Mouse (Mus musculus): ENCODE measurements around the gene Sec22b.
A peak's percentile ranks its signal among the peaks of the same experiment; 100 is the strongest.

Gene Sec22b

DNA sequence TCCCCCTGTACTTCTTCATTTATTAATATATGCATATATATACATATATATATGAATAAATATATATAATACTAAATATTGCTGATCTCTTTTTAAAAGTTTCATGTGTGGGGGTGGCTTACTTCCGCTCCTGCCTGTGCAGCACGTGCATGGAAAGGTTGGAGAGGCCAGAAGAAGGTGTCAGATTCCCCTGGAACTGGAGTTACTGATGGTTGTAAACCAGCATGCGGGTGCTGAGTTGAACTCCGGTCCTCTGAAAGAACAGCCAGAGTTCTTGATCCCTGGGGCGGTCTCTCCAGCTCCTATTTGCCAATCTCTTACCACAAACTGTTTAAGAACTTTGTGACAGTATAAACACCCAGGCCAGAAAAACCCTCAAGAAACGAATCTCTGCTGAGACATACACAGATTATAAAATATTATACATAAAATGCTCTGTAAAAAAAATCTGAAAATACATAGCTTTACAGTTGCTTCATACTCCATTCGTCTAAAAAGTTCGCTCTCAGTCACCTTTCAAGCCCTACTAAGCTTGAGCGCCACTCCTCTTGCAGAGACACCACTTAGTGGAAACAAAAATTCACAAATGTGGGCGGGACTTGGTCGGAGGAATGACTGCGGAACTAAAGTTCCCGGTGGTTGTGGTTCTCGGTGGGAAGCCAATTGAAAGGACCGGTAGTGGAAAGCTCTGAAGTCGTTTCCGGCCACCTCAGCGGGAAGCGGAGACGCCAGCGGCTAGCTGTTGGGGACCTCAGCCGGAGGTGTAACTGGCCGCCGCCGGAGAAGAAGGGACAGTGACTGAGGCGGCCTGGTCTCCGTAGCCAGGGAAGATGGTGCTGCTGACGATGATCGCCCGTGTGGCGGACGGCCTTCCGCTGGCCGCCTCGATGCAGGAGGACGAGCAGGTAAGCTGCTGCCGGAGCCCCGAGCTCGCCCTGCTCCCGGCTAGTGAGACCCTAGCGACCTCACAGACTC is at the start of gene Sec22b:
Sec22b (plus strand) TSS at position 675 of the 975 bp plus-strand sequence.
- peak; percentile 96 for DNase-seq (ENCODE audit: low read depth, low spot score)

DNA sequence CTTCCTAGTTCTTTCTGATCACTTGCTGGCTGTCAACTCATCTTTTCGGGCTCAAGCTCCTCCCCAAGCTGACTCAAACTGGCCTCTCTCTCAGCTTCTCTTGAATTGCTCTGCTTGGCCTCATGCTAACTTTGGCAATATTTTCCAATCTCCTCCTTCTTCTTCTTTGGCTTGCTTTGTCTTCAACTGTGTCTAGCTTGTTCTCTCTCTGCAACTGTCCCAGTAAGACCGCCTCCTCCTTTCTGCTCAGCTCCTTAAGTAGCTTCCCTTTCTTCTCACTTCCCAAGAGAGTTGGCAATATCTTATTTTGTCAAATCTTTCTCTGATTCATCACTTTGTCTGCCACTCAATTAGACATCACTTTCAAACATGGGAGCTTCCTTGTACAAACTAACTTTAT is 49.2 kb upstream of the Sec22b start:
- no peak for DNase-seq (ENCODE audit: low read depth, low spot score)

DNA sequence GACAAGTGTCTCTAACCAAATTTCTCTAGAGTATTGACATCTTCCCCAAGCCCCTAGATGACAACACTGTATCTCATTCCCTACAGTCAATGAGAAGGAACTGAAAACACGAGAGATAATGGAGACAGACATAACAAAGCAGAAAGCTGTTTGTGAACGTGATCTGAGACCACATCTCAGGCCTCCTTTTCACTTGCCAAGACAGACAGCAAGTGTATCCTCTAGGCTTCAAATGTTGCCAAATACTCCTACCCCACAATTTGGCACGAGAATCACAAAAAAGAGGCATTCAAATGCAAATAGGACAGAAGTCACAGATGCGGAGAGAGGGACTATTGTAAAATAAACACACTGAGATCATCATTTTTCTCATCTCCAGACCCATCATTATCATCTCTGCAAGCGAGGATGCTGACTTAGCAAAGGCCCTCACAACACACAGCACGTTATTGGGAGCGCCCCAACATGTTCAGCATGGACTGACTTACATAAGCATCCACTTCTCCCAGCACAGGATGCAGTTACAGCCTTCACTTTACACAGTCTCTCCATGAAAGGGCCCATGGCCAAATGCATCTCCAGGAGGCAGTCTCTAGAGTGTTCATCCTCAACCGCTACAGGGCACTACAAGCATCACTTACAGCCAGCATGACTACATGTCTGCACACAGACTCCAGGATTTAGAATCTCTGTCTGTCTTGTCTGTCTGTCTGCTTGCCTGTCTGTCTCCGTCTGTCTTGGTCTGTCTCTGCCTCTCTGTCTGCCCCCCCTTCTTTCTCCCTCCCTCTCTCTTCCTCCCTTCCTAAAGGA is 46.2 kb upstream of the Sec22b start:
- no peak for DNase-seq (ENCODE audit: low read depth, low spot score)

DNA sequence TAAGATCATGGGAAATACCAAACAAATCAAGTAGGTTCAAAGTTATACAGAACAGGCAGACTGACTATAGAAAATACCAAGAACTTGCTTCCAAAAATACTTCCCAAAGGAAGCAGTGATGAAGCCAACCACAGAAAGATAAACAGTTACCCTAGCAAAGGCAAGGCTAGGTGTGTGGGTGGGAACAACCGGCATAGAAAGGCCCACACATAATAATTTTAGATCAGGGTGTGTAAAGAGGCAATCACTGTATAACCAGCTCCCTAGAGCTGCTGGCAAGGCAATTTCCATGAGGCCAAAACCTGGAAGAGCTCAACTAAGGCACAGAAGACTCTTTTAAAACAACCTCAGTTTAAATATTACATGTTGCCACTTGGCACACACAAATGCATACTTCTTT is 41.6 kb upstream of the Sec22b start:
- DNase-seq (ENCODE audit: low read depth, low spot score) = no peak

DNA sequence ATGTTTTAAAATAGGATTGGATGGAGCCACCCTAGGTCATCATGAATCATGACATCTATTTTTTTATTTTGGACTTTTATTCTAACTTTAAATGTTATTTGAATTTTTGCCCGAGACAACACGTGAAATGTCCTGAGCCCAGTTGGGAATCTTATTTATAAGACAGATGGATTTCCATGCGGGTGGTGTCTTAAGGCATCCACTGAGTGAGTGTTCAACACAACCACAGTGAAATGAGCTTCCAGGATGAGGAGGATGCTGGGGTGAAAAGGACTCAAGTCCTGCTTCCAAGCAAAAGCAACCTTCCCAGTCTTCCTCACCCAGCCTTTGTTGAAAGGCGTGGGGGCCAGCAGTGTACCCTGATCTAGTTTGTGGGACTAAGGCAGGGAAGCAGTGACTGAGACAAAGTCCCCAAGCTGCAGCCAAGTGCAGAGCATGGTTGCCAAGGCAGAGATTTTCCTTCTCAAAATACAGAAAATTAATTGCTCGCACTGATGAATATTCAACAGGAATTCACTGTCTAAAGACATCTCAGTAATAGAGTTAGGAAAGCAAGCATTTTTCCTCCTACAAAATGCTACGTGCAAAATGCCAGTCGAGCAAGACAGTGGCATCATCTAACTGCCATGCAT is 40.1 kb upstream of the Sec22b start:
- no peak for DNase-seq (ENCODE audit: low read depth, low spot score)

DNA sequence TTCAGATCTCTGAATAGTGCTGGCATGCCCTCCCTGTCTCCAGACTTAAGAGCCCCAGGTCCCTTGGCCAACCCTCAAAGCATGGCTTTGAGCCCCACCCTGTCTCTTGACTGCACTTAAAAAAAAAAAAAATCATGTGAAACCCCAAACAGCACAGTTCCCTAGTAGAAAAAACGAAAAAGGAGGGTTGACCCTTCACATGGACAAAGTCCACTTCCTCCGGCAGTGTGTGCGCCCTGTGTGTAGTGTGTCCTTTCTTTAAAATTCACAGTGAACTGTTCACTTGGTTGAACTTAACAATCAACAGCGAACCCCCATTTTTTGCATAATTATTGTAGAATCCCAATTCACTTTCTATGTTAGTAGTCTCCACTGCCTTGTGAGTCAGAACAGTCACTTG is 34.3 kb upstream of the Sec22b start:
- no peak for DNase-seq (ENCODE audit: low read depth, low spot score)

DNA sequence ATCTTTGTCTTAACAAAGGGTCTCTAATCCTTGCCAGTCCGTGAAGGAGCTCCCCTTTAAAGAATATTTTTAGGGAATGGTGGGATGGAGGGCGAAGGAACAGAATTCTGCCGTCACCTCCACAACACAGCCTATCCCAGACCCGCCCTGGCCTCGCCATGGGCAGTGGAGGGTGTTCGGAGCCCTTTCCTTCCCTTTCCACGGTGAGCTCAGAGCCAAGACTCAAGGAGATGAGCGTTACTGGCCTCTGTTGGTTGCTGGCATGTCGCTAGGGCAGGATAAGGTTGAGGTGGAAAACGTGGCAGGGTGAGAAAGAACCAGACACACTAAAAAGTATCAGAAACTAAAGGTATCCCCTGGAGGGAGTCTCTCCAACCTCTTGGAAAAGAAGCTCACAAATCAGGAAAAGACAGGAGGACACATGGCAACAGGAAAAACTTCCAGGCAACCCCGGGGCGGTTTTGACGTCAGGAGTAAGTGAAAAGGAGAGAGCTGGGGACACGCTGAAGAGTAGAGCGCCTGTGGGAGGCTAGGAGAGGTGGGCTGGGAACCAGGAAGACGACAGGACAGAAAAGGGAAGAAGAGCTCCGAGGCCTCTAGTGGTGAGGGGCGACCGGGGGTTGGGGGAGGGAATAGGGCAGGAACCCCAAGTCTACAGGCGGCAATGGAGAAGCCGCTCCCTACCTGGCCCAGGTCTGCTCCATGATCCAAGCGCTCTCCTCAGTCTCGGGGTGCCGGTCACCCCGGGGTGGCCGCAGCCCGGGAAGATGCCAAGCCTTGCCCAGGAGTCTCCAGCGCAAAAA is 33.6 kb upstream of the Sec22b start:
- DNase-seq (ENCODE audit: low read depth, low spot score) = no peak

DNA sequence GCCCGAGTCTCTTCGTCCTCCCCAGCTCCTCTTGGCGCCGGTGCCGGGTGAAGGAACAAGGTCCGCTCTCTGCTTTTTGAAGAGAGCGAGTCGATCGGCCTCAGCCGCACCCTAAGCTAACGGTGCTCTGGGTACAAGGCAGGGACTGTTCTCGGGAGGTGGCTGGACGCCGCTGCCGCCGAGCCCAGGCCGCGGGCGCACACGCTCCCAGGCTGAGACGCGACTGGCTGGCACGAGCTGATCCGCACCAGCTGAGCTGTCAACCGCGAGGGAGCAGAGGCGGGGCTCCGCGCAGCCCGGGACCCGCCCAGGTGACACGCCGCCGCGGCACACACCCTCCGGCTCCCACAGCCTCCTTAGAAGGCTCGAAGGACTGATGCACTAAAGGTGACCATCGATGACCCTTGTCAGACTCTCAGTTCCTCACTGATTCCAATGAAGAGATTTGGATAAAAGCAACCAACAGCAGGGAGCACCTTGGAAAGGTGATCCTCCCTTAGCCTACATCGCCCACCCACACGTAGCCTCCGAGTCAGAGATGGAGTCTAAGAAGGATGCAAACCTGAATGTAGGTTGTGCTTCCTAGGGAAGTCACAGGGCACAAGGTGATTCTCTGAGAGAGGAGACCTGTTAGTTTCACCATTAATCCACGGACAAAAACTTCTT is 32.8 kb upstream of the Sec22b start:
- DNase-seq (ENCODE audit: low read depth, low spot score) = no peak

DNA sequence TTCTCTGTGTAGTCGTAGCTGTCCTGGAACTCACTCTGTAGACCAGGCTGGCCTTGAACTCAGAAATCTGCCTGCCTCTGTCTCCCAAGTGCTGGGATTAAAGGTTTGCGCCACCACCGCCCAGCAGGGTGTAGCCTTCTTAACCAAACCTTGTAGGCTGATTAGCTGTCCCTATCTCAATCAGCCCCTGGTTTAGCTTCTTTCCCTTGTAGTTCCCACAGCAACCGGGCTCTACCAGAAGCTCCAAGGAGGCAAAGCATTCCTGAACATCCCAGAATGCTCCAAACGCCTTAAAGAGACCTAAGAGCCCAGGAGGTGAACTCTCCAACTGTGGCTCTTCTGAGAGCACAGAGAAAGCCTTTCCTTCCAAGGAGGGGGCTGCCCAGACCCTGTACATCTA is 32.3 kb upstream of the Sec22b start:
- no peak for DNase-seq (ENCODE audit: low read depth, low spot score)

DNA sequence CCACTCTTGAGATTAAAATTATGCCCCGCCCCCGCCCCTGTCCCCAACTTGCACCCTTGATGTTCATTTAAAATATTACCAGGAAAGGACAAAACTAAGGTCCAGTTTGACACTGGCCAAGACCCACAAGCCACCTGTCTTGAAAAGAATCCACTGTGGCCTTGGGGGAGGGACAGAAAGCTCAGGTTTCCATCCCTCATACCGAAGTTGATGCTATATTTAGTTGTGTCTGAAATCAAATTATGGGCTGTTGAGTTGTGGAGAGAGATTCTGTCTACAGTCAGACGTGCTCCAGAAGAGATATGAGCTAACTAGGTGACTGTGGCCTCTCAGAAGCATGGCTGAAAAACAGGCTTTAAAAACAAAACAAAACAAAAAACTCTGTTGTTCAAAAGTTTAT is 31.3 kb upstream of the Sec22b start:
- DNase-seq (ENCODE audit: low read depth, low spot score) = no peak

DNA sequence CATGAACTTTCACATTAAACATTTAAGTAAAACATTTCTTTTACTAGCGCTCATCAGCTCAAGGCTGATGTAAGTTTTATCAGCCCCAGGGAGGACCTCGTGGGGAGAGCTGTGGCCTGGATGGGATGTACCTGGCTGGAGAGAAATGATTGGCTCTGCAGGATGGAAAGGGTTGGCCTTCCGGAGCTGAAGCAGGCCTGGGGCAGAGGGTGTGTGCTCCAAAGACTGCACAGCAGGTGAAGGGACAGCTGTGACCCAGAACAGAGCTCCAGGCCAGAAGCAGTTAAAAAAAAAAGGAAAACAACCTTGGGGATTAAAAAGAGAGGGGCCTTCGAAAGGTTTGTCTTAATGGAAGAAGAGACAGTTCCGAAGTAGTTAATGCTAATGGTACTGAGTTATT is 26.2 kb upstream of the Sec22b start:
- no peak for DNase-seq (ENCODE audit: low read depth, low spot score)

DNA sequence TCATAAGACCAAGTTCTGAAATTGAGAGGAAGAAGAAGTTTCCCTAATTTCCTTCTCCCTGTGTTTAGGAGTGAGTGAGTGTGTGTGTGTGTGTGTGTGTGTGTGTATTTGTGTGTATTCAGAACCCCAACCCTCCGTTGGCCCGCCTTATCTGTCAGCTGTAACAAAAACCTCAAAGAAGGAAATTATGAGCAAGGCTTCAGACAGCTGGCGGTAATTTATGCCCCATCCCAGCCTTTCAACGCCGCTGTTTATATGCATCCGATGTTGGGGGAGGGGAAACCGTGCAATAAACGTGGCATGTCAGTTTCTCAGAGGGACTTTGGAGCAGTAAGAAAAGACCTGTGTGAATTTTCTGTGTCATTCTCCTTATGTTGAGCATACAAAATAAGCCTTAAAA is 24.7 kb upstream of the Sec22b start:
- DNase-seq (ENCODE audit: low read depth, low spot score) = no peak

DNA sequence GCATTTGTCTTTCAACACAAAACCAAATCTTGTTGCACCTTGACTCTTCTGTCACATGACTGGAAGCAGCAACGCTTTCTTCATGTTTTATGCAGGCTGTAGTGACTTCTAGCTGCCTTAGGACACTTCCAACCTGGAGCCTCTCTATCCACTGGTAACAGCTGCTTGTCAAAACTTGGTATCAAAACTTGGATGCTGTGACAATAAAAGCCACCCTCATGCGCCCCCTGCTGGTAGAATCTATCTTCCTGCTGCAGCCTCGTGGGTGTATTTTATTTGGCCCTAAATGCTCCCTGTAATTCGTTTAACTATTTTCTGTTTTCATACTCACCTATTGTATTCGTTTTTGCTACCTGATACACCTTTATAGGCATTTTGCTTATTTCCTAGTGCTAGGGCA is 21.8 kb upstream of the Sec22b start:
- peak; percentile 90 for DNase-seq (ENCODE audit: low read depth, low spot score)

DNA sequence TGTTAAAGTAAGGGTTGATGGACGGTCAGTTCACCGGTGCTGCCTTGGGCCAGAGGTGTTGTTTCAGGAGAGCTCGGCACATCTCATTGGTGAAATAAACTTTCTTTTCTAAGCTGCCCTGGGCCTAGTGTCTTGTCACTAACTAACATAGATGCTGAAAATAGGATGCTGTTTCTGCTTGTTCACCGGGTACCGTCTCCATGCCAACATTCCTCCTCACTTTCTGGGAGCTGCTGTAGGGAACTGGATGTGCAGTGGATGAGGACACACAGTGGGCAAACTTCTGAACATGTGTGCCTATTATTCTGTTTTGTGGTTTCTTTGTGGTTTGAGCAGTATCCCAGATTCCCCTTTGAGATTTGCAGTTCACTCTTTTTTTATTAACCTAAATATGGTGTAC is 19.4 kb upstream of the Sec22b start:
- no peak for DNase-seq (ENCODE audit: low read depth, low spot score)

DNA sequence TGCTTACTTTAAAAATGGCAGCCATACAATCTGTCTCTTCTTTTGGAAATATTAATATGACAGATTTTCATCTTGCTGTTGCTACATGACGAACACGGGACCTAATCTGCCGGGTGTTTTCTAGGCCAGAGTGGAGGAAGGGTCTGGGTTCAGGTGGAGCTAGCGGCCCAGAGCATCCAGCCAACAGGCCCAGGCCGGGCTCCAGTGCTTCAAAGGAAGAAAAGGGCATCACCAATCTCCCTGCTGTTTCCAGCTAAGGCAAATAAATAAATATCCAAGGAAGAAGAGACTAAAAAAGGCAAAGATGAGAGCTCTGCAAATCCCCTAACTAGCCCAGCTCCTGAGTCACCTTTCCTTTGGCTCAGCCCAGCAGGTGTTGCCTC is 13.2 kb upstream of the Sec22b start:
- no peak for DNase-seq (ENCODE audit: low read depth, low spot score)

DNA sequence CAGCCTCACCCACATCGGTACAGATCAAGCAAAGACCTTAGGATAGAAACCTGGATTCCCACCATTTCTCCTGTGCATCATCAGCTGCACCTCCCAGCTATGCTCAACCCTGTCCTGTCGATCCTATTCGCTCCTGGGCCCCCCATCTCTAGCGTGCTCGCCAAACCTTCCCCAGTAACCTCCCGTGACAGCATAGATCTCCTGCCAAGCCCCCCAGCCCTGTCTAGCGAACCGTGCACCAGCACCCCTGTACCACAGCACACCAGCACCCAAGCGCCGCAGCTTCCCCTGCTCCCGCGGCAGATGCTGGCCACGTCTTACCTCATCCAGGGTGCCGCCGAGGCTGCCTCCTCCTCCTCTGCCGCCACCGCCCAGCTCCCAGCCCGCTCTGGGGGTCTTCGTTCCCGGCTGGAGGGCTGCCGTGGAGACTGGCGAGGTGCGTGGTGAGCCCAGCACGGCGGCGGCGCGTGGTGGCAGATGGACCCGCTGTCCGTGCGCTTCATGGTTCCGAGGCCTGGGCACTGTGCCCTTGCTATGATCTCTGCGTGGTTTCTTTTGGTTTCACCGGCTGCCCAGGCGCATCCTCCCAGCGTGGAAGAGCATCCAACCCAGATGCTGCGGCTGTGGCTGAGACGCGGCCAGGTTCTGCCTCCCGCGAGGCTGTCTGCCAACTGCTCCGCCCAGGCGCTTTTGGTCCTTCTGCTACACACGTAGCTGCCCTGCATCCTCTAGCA is 12.7 kb upstream of the Sec22b start, which contains the start of gene Pde4dip:
Pde4dip (minus strand) TSS at position 540 of the 734 bp plus-strand sequence.
- DNase-seq (ENCODE audit: low read depth, low spot score) = no peak

DNA sequence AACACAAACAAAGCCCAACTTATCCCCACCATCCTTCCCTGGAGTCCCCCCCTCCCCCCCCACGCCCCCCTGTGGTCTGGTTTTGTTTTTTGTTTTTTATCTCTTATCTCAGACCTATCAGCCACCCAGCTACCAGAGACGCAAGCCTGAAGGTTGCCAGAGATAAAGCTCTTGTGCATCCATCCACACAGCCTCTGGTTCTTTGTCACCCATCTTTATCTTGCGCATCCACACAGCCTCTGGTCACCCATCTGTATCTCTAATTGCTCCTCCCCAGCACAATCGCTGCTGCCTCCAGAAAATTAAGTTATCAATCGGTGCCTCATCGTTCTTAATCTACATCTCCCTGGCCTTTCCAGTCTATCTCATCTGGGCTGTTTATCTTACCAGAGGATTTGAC is 10.8 kb upstream of the Sec22b start:
- DNase-seq (ENCODE audit: low read depth, low spot score) = no peak

DNA sequence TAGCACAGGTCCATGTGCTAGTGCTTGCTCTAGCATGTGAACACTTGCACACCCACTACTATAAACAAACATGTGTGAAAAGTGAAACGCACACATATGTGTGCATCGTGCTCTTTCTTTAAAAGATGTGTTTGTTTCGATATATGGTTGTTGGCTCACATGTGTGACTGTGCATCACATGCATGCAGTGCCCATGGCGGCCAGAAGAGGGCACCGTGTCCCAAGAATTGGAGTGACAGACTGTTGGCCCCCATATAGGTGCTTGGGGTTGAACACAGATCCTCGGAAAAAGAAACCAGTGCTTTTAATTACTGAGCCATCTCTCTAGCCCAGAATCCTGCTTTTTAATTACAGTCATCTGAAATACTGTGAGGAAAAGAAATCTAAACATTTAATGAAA is 6.3 kb upstream of the Sec22b start:
- peak; percentile 55 for DNase-seq (ENCODE audit: low read depth, low spot score)

DNA sequence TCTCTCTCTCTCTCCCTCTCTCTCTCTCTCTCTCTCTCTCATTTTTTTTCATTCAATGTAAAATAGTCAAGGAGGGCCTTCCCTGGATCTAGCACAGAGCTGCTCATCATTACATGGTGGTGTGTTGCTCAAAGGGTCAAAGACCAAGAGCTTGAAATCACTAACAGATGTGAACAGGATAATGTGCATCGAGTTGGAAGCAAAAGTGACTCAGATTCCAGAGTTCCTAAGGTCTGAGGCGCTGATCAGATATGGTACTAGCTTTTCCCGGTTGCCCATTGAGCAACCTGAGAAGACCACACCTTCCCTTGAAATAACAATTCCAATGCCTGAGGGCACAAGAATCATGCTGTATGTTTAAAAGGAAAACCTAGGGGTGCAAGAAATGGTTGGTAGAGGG is 2.6 kb upstream of the Sec22b start:
- peak; percentile 95 for DNase-seq (ENCODE audit: low read depth, low spot score)

DNA sequence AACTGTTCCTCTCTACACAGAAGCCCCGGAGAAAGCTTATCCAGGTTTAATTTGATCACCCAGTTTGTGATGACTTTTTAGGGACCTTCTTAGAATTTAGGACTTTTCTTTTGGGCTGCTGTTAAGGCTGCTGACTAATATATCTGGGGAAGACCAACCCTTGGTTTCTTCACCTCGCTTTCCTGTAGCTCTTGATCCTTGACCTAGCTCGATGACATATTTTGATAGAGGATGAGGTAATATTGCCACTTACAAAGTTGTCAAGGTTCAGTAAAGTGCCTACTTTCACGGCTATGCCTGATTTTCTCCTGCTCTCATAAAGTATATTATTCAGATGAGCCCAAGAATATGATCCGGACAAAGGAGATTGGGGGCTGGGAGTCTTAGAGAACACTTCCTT is 596 bp downstream of the Sec22b start:
- no peak for DNase-seq (ENCODE audit: low read depth, low spot score)

Data from 3T3-L1 (cell line).